Mouse (Mus musculus): ENCODE results near the gene Pcgf6.
"Not testable (repeated sequence)": the region's sequence is repeated elsewhere in the genome, so short reads cannot be mapped to it uniquely, and the experiment has no call there.

Pcgf6 gene

DNA sequence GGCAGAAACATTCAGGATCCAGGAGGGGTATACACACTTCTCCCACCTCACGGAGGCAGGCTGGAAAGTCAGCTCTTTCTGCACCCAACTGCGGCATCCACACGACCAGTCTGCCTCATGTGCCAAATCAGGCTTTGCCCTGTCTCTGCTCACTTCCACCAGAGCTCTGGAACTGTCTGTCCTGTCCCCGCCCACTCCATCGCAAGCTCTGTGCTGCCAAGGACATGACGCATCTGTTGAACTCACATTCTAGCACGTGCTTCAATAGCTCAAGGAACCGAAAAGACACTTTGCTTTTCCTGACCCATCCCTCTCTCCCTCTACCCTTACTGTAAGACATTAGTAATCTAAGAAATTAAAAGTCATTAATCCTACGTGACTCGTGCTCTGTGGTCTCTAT lies 25.8 kb downstream of the Pcgf6 start:
- no peak for DNase-seq

DNA sequence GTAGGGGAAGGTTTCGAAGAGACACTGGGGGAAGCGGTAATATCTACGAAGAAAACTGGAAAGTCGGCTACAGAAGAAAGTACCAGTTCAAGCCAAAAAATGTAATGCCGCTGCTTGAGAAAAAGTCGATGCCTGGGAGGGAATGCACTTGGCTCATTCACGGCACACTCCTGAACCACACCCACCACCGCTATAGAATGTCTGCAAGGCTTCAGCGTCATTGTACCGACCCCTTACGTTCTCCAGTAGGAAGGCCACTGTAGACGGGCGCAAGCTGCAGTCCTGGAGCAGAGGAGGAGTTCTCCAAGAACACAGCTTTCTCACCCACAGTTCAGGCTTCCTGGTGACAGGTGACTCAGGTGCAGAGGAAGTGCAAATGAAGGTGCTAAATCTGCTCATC lies 27.2 kb downstream of the Pcgf6 start:
- DNase-seq = no peak

GRCm38 (mm10) chr19:47022709-47023108 lies 28.0 kb downstream of the Pcgf6 start:
- no peak for DNase-seq

- DNase-seq = no peak
Observed at GRCm38 (mm10) chr19:47019326-47019725, 31.4 kb downstream of the Pcgf6 start.

DNA sequence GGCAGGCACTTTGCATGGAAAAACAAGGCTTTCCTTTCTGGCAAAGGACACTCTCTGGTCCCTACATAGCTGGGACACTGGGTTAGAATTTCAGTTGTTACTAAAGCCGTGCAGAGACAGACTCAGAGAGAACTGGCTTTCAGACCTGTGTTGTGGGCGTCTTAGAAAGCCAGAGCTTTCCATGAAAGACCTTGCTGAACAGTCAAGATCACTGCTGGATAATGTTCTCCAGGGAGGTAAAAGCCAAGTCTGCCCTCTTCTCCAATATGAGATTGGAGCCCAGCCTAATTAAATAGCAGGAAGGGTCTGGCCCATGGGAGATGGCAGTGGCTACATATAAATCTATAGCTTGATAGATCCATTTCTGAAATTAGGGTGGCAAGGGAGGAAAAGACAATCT lies 32.4 kb downstream of the Pcgf6 start:
- no peak for DNase-seq

- no peak for DNase-seq
Observed at GRCm38 (mm10) chr19:47017831-47018230, 32.9 kb downstream of the Pcgf6 start.

- DNase-seq = peak; percentile 83 to 91
Observed at GRCm38 (mm10) chr19:47016487-47016886, 34.2 kb downstream of the Pcgf6 start.

DNA sequence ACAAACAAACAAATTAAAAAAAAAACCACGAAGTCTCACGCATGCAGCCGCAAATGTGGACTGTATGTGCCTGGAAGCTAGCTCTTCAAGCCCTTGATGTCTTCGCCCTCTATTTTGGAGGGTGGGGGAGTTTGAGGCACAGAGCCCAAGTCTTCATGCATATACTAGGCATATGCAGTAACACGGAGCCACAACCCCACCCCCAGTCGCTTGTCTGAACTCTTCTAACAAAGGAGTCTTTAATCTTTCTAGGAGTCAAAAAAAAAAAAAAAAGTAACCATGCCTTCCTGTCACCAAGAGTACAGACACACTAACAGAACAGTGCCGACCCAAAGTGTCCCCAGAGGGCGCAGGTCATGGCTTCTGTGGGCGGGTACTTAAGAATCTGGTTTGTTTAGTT lies 34.7 kb downstream of the Pcgf6 start:
- DNase-seq = no peak

GRCm38 (mm10) chr19:47015396-47015795 lies 35.3 kb downstream of the Pcgf6 start:
- DNase-seq = no peak

- DNase-seq = peak; percentile 12 to 42
Observed at GRCm38 (mm10) chr19:47014447-47015381, 36.0 kb downstream of the Pcgf6 start, which contains the start of the genes Ina and Nt5c2. Ina (plus strand) TSS chr19:47014698. Nt5c2 (minus strand) TSS chr19:47015153.

- DNase-seq = peak in 1 of 2 experiments; percentile 31
Observed at GRCm38 (mm10) chr19:47014159-47014446, 36.6 kb downstream of the Pcgf6 start.

GRCm38 (mm10) chr19:47013340-47014158 lies 37.2 kb downstream of the Pcgf6 start:
- DNase-seq = no peak

- DNase-seq = peak in 1 of 2 experiments; percentile 19
Observed at GRCm38 (mm10) chr19:47012521-47013130, 38.1 kb downstream of the Pcgf6 start.

DNA sequence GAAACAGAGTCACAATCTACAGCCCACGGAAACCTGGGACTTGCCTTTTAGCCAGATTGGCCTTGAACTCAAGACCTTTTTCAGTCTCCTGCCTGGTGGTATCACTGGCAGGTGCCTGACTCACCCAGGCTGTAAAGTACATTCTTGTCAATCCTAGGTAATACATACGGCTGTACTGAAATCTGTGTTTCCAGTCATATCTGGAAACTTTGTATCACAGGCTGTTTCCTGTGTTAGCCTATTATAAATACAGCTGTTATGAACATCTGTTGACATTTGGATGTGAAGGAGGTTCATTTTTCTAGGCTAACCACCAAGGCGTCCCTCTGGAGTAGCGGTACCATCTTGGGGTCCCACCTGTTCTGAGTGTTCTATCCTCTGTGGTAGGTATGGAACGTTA lies 40.8 kb downstream of the Pcgf6 start:
- DNase-seq = no peak

DNA sequence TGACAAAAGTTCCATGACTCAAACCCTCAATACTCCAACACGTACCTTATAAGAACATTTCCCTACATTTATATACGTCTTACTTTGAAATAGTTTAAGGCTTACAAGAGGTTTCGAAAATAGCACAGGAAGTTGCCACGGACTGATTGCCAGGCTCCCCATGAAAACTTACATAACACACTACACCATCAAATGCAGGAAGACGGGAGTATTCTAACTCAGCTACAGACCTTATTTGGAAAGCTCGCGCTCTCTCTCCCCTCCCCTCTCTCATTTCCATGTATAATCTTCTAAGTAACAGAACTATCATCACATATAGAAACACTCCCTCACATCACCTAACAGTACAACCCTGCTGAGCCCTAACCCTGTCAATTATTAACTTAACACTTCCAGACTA lies 41.3 kb downstream of the Pcgf6 start:
- DNase-seq = no peak

- peak; percentile 58 to 81 for DNase-seq
Observed at GRCm38 (mm10) chr19:47006321-47006720, 44.4 kb downstream of the Pcgf6 start.

GRCm38 (mm10) chr19:47005873-47006272 lies 44.8 kb downstream of the Pcgf6 start:
- DNase-seq = peak in 1 of 2 experiments; percentile 5

- DNase-seq = peak in 1 of 2 experiments; percentile 17
Observed at GRCm38 (mm10) chr19:47003742-47004511, 46.8 kb downstream of the Pcgf6 start.

DNA sequence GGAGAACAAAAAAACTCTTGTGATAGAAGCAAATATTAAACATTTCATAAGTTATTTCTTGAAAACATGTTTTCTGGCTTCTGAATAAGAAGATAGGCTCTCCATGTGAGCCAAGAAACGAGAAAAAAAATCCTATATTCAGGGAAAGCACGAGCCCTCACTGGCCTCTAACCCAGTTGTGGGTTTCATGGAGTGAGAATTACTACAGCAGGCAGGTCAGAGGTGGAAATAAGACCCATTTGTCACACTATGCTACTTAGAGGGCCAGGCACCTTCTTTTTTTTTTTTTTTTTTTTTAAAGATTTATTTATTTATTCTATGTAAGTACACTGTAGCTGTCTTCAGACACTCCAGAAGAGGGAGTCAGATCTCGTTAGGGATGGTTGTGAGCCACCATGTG lies 50.3 kb downstream of the Pcgf6 start:
- DNase-seq = not testable (repeated sequence)

GRCm38 (mm10) chr19:46999753-47000152 lies 51.0 kb downstream of the Pcgf6 start:
- DNase-seq = no peak

DNA sequence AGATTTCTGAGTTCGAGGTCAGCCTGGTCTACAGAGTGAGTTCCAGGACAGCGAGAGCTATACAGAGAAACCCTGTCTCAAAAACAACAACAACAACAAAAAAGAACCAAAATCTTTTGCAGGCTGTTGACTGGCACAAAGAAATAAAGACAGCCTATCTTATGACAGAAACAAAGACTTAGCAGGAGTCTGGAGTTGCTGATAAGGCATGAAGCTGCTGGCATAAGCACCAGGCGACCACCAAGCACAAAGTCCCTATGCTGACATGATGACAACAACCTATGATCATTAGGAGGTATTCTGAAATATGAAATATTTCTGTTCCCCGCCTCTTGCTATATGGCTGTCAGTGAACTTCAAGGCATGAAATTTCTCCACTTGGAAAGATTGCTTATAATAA lies 51.8 kb downstream of the Pcgf6 start:
- DNase-seq = no peak

- peak in 1 of 2 experiments; percentile 23 for DNase-seq
Observed at GRCm38 (mm10) chr19:46998168-46998870, 52.4 kb downstream of the Pcgf6 start.

Data from kidney, postnatal 25 days (tissue).